Mouse (Mus musculus) lung, postnatal 36 days (tissue): Measurements from ENCODE around the gene Olfr666.
"Not testable (repeated sequence)": the region's sequence is repeated elsewhere in the genome, so short reads cannot be mapped to it uniquely, and the experiment has no call there.

Experiments
- DNase-seq: peaks from one replicate; pipeline ENCODE4 v3.0.0; 2022; ENCODE audit warnings: mixed read lengths

The Olfr666 gene

GRCm38 (mm10) chr7:104895852-104896251, at the start of gene Olfr666:
Olfr666 (minus strand) TSS chr7:104895952.
- no peak for DNase-seq

GRCm38 (mm10) chr7:104933940-104934339, 38.2 kb upstream of the Olfr666 start, which contains the start of gene Olfr669:
Olfr669 (plus strand) TSS chr7:104934240.
- DNase-seq: no peak

GRCm38 (mm10) chr7:104927957-104928356, 32.2 kb upstream of the Olfr666 start, which contains the start of gene Olfr668:
Olfr668 (minus strand) TSS chr7:104928057.
- DNase-seq: no peak

GRCm38 (mm10) chr7:104921382-104921781, 25.6 kb upstream of the Olfr666 start, which contains the start of gene Olfr667:
Olfr667 (minus strand) TSS chr7:104921482.
- DNase-seq: no peak

- no peak for DNase-seq
These were observed 18.0 kb downstream of the Olfr666 start, which contains the start of gene Olfr665 for GRCm38 (mm10) chr7:104877731-104878130. Olfr665 (plus strand) TSS chr7:104878031.

- DNase-seq: no peak
These were observed 34.4 kb downstream of the Olfr666 start for GRCm38 (mm10) chr7:104861381-104861780.

- no peak for DNase-seq
These were observed 38.1 kb downstream of the Olfr666 start for GRCm38 (mm10) chr7:104857683-104858082.

GRCm38 (mm10) chr7:104856709-104857108, 39.0 kb downstream of the Olfr666 start, which contains the start of gene Usp17la:
Usp17la (plus strand) TSS chr7:104857009.
- not testable (repeated sequence) for DNase-seq

- no peak for DNase-seq
These were observed 40.5 kb downstream of the Olfr666 start for GRCm38 (mm10) chr7:104855248-104855750.

- not testable (repeated sequence) for DNase-seq
These were observed 44.2 kb downstream of the Olfr666 start for GRCm38 (mm10) chr7:104851546-104851945.

- DNase-seq: no peak
These were observed 51.9 kb downstream of the Olfr666 start for GRCm38 (mm10) chr7:104843731-104844287.

GRCm38 (mm10) chr7:104842503-104842902, 53.2 kb downstream of the Olfr666 start, which contains the start of gene Usp17lb:
Usp17lb (minus strand) TSS chr7:104842603.
- no peak for DNase-seq
